ENCODE assay signal across 3 mouse cellular contexts in the genomic region with DNA sequence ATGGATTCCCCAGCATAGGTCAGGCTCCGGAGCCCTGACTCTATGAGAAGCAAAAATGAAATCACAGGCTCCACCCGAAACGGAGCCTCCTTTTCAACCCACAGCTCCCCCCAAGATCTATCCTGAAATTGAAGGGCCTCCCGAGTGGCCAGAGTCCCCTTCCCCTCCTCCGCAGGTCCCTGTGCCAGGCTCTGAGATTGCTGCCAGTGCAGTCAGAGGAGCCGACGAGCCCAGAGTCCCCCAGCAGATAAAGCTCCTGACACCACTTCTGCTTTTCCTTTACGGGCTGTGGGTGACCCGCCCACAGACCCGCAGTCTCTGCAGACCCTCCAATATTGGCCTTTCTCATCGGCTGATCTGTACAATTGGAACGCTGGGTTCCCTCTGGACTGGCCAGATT. TPM values are rescaled to one million over a fixed set of nuclear protein-coding genes. Genes with fewer than 3 reads are reported as not detected.
"Had no signal": no experiment of that assay in that cellular context is flagged by ENCODE, and none has a peak within 500 bp of the region (broad histone marks: within the 10 kb centered on the region; RNA-seq: fewer than 3 reads in every experiment).

No protein-coding gene starts in this region.

RNA-seq across cellular contexts. Expression of gene Slc27a2, which starts 57.4 kb away (rescaled TPM):
- total RNA-seq: gastrocnemius, adult 2 months; gastrocnemius, postnatal 25 days; gastrocnemius, postnatal 36 days had no signal
